Mouse (Mus musculus): ENCODE results near the gene Ptges3.

Gene Ptges3

GRCm38 (mm10) chr10:128092506-128093495, 34.0 kb downstream of the Ptges3 start:
- no peak for DNase-seq (ENCODE audit: low spot score)

GRCm38 (mm10) chr10:128093496-128094294, 34.9 kb downstream of the Ptges3 start:
- no peak for DNase-seq (ENCODE audit: low spot score)

- DNase-seq (ENCODE audit: low spot score): no peak
Measured at GRCm38 (mm10) chr10:128094340-128094968, 35.7 kb downstream of the Ptges3 start.

- DNase-seq (ENCODE audit: low spot score): no peak
Measured at GRCm38 (mm10) chr10:128095003-128095636, 36.4 kb downstream of the Ptges3 start.

- no peak for DNase-seq (ENCODE audit: low spot score)
Measured at GRCm38 (mm10) chr10:128096313-128096692, 37.5 kb downstream of the Ptges3 start.

- DNase-seq (ENCODE audit: low spot score): no peak
Measured at GRCm38 (mm10) chr10:128096693-128097586, 38.2 kb downstream of the Ptges3 start.

- no peak for DNase-seq (ENCODE audit: low spot score)
Measured at GRCm38 (mm10) chr10:128097587-128097971, 38.8 kb downstream of the Ptges3 start.

GRCm38 (mm10) chr10:128110103-128110761, 51.5 kb downstream of the Ptges3 start:
- no peak for DNase-seq (ENCODE audit: low spot score)

- no peak for DNase-seq (ENCODE audit: low spot score)
Measured at GRCm38 (mm10) chr10:128111227-128111626, 52.5 kb downstream of the Ptges3 start.

GRCm38 (mm10) chr10:128123833-128124232, 65.1 kb downstream of the Ptges3 start:
- no peak for DNase-seq (ENCODE audit: low spot score)

GRCm38 (mm10) chr10:128124831-128125230, 66.1 kb downstream of the Ptges3 start:
- DNase-seq (ENCODE audit: low spot score): no peak

- DNase-seq (ENCODE audit: low spot score): no peak
Measured at GRCm38 (mm10) chr10:128125951-128126350, 67.2 kb downstream of the Ptges3 start.
